Mouse (Mus musculus): ENCODE data around the gene Sap30bp. TPM values are rescaled to one million over a fixed set of nuclear protein-coding genes. Genes with fewer than 3 reads are reported as not detected.

Sap30bp gene
- total and polyA plus RNA-seq, 3 experiments, result 49.1 to 69.2 TPM; not detected in 1

GRCm38 (mm10) chr11:116007095-116007850 is 74.2 kb downstream of the Sap30bp start:
- peaks cover 0 to 14% of the 10 kb centered on the region in 2 experiments; a peak in 2 of 4 replicates for H3K36me3 ChIP-seq (ENCODE audit: control insufficient read depth in 1 of 2, insufficient read depth in 2 of 2, low read length in 2 of 2)
- no peak overlapping the region for H3K9ac ChIP-seq (ENCODE audit: control insufficient read depth, low read depth, low read length, poor library complexity, severe bottlenecking)
- no peak for TF ChIP-seq TBP (IDR thresholded peaks at IDR 0.05; ENCODE audit: low read depth, low read length)
- TF ChIP-seq RCOR1 (IDR thresholded peaks at IDR 0.05; ENCODE audit: low read depth, low read length), result no peak
- no peak for TF ChIP-seq MYC (IDR thresholded peaks at IDR 0.05; ENCODE audit: low read depth, low read length)
- no peak for TF ChIP-seq ZMIZ1 (IDR thresholded peaks at IDR 0.05; ENCODE audit: low read depth, low read length)
- TF ChIP-seq ZNF384 (IDR thresholded peaks at IDR 0.05; ENCODE audit: low read depth, low read length), result no peak
- no peak for TF ChIP-seq EP300 (IDR thresholded peaks at IDR 0.05; ENCODE audit: low read depth in 1 of 2, low read length in 2 of 2)
- no peak for TF ChIP-seq POLR2A (IDR thresholded peaks at IDR 0.05; ENCODE audit: control insufficient read depth in 1 of 2, insufficient read depth in 1 of 2, low read depth in 1 of 2, low read length in 2 of 2, poor library complexity in 1 of 2)
- no peak for TF ChIP-seq CHD2 (IDR thresholded peaks at IDR 0.05; ENCODE audit: low read length)
- TF ChIP-seq GABPA (IDR thresholded peaks at IDR 0.05; ENCODE audit: low read depth, low read length), result no peak
- no peak for TF ChIP-seq TCF12 (IDR thresholded peaks at IDR 0.05; ENCODE audit: low read depth, low read length)
- TF ChIP-seq GATA1 (IDR thresholded peaks at IDR 0.05; ENCODE audit: low read depth, low read length), result no peak
- no peak for TF ChIP-seq POLR2AphosphoS2 (IDR thresholded peaks at IDR 0.05; ENCODE audit: low read length)
- no peak for TF ChIP-seq BHLHE40 (IDR thresholded peaks at IDR 0.05; ENCODE audit: borderline replicate concordance, low read depth, low read length)
- TF ChIP-seq ELF1 (IDR thresholded peaks at IDR 0.05; ENCODE audit: low read depth, low read length), result no peak
- no peak for TF ChIP-seq TAL1 (IDR thresholded peaks at IDR 0.05; ENCODE audit: low read length)
- TF ChIP-seq CHD1 (IDR thresholded peaks at IDR 0.05; ENCODE audit: low read depth, low read length), result no peak
- DNase-seq (ENCODE audit: low read depth, low spot score), result no peak
- H3K79me2 ChIP-seq (ENCODE audit: control insufficient read depth, insufficient read depth, low read length, poor library complexity), result peaks cover 12% of the 10 kb centered on the region
- H3K4me3 ChIP-seq (ENCODE audit: control insufficient read depth in 1 of 2, insufficient read depth in 1 of 2, low read depth in 2 of 2, low read length in 2 of 2), result no peak overlapping the region
- no peak overlapping the region for H3K27ac ChIP-seq (ENCODE audit: control insufficient read depth, low read depth, low read length)
- H3K9me3 ChIP-seq (replicated peaks; ENCODE audit: insufficient read depth, low read length), result no peaks in the 10 kb centered on the region
- H3K4me1 ChIP-seq (ENCODE audit: control insufficient read depth in 1 of 2, insufficient read depth in 2 of 2, low read length in 2 of 2), result peaks cover 8 to 20% of the 10 kb centered on the region in 2 experiments
- H3K27me3 ChIP-seq (ENCODE audit: control insufficient read depth in 1 of 2, insufficient read depth in 2 of 2, low read length in 2 of 2), result no peaks in the 10 kb centered on the region

DNA sequence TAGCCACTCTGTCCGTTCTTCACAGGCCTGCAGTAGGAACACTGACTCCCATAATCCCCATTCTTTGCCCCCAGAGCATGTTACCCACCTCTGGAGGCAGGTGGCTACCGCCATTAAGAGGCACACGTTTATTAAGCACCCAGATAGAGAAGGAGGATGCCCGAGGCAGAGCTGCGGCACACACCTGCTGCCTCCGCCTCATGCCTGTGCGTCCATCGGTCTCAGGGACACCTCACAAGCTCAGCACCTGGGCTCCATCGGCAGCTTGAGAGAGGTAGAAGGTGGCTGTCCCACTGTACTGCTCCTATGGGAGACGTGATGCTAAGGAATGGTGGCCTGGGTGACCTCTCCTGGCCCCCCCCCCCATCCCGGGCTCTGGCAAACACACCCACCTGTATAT is 75.3 kb downstream of the Sap30bp start:
- Histone ChIP-seq H3K27ac (ENCODE audit: control insufficient read depth, low read depth, low read length) (no peak overlapping the region), H3K4me3 (ENCODE audit: control insufficient read depth in 1 of 2, insufficient read depth in 1 of 2, low read depth in 2 of 2, low read length in 2 of 2) (no peak overlapping the region), H3K9ac (ENCODE audit: control insufficient read depth, low read depth, low read length, poor library complexity, severe bottlenecking) (no peak overlapping the region), H3K27me3 (ENCODE audit: control insufficient read depth in 1 of 2, insufficient read depth in 2 of 2, low read length in 2 of 2) (no peaks in the 10 kb centered on the region), H3K79me2 (ENCODE audit: control insufficient read depth, insufficient read depth, low read length, poor library complexity) (peaks cover 13% of the 10 kb centered on the region), H3K4me1 (ENCODE audit: control insufficient read depth in 1 of 2, insufficient read depth in 2 of 2, low read length in 2 of 2) (peaks cover 8 to 26% of the 10 kb centered on the region in 2 experiments), H3K36me3 (ENCODE audit: control insufficient read depth in 1 of 2, insufficient read depth in 2 of 2, low read length in 2 of 2) (peaks cover 0 to 18% of the 10 kb centered on the region in 2 experiments; a peak in 2 of 4 replicates), H3K9me3 (replicated peaks; ENCODE audit: insufficient read depth, low read length) (no peaks in the 10 kb centered on the region)
- DNase-seq (ENCODE audit: low read depth, low spot score), result no peak
- TF ChIP-seq SMC3 (IDR thresholded peaks at IDR 0.05; ENCODE audit: low read depth, low read length) (no peak), MAFK (IDR thresholded peaks at IDR 0.05; ENCODE audit: borderline replicate concordance, low read depth, low read length) (no peak), NRF1 (IDR thresholded peaks at IDR 0.05; ENCODE audit: insufficient read depth, low read depth, low read length, poor library complexity, severe bottlenecking) (no peak), ETS1 (IDR thresholded peaks at IDR 0.05; ENCODE audit: low read depth, low read length) (no peak), USF1 (IDR thresholded peaks at IDR 0.05; ENCODE audit: low read depth, low read length) (no peak), HCFC1 (IDR thresholded peaks at IDR 0.05; ENCODE audit: low read depth, low read length) (no peak), ZMIZ1 (IDR thresholded peaks at IDR 0.05; ENCODE audit: low read depth, low read length) (no peak), CHD1 (IDR thresholded peaks at IDR 0.05; ENCODE audit: low read depth, low read length) (no peak), MEF2A (IDR thresholded peaks at IDR 0.05; ENCODE audit: extremely low read depth, insufficient replicate concordance, low read depth, low read length, poor library complexity, severe bottlenecking) (no peak), RCOR1 (IDR thresholded peaks at IDR 0.05; ENCODE audit: low read depth, low read length) (no peak), ELF1 (IDR thresholded peaks at IDR 0.05; ENCODE audit: low read depth, low read length) (no peak), TAL1 (IDR thresholded peaks at IDR 0.05; ENCODE audit: low read length) (no peak), POLR2AphosphoS5 (IDR thresholded peaks at IDR 0.05; ENCODE audit: borderline replicate concordance, low read depth, low read length) (no peak), POLR2A (IDR thresholded peaks at IDR 0.05; ENCODE audit: control insufficient read depth in 1 of 2, insufficient read depth in 1 of 2, low read depth in 1 of 2, low read length in 2 of 2, poor library complexity in 1 of 2) (no peak), ZKSCAN1 (IDR thresholded peaks at IDR 0.05; ENCODE audit: low read depth, low read length) (no peak), POLR2AphosphoS2 (IDR thresholded peaks at IDR 0.05; ENCODE audit: low read length) (no peak), GABPA (IDR thresholded peaks at IDR 0.05; ENCODE audit: low read depth, low read length) (no peak)

Data from MEL (cell line).